Mouse (Mus musculus) right cerebral cortex, postnatal 10 days (tissue): ENCODE results near the gene Nat8f3.
"Not testable (repeated sequence)": the region's sequence is repeated elsewhere in the genome, so short reads cannot be mapped to it uniquely, and the experiment has no call there.

Experiments used
- DNase-seq, 2 experiments: peaks; one replicate each; pipeline ENCODE4 v3.0.0; 2021; ENCODE audit warnings: low spot score in 2 of 2

The Nat8f3 gene

GRCm38 (mm10) chr6:85765532-85765931, at the start of gene Nat8f3:
Nat8f3 (minus strand) TSS chr6:85765754.
- DNase-seq: peak; percentile 19 to 32

GRCm38 (mm10) chr6:85813339-85813738, 47.8 kb upstream of the Nat8f3 start:
- no peak for DNase-seq

- DNase-seq: not testable (repeated sequence)
These were observed 45.5 kb upstream of the Nat8f3 start for GRCm38 (mm10) chr6:85810942-85811537.

GRCm38 (mm10) chr6:85810514-85810913, 45.0 kb upstream of the Nat8f3 start:
- DNase-seq: not testable (repeated sequence)

GRCm38 (mm10) chr6:85809784-85810183, 44.2 kb upstream of the Nat8f3 start:
- DNase-seq: not testable (repeated sequence)

- not testable (repeated sequence) for DNase-seq
These were observed 37.6 kb upstream of the Nat8f3 start for GRCm38 (mm10) chr6:85803180-85803579.

GRCm38 (mm10) chr6:85763127-85764070, 2.2 kb downstream of the Nat8f3 start:
- not testable (repeated sequence) for DNase-seq

- DNase-seq: not testable (repeated sequence)
These were observed 2.9 kb downstream of the Nat8f3 start for GRCm38 (mm10) chr6:85762678-85763077.

- not testable (repeated sequence) for DNase-seq
These were observed 9.8 kb downstream of the Nat8f3 start for GRCm38 (mm10) chr6:85755705-85756249.

- DNase-seq: not testable (repeated sequence)
These were observed 52.4 kb downstream of the Nat8f3 start, which contains the start of gene Nat8f7 for GRCm38 (mm10) chr6:85713105-85713504. Nat8f7 (minus strand) TSS chr6:85713205.

- not testable (repeated sequence) for DNase-seq
These were observed 55.9 kb downstream of the Nat8f3 start for GRCm38 (mm10) chr6:85709607-85710006.

GRCm38 (mm10) chr6:85709206-85709605, 56.3 kb downstream of the Nat8f3 start:
- not testable (repeated sequence) for DNase-seq

- not testable (repeated sequence) for DNase-seq
These were observed 63.6 kb downstream of the Nat8f3 start for GRCm38 (mm10) chr6:85701943-85702342.
